Mouse (Mus musculus) kidney, adult 2 months (tissue): Measurements from ENCODE around the gene 1110059E24Rik.

ENCODE experiments used
- CTCF ChIP-seq: fragments of 200-500 bp; conservative IDR thresholded peaks from 2 replicates; pipeline ENCODE4 v1.5.1; 2011; ENCODE audit warnings: low read depth, mild to moderate bottlenecking, control low read depth, low read length, moderate library complexity, mixed read lengths; ENCODE audit not compliant: insufficient read depth, insufficient read length
- POLR2A ChIP-seq: fragments of 200-500 bp; IDR thresholded peaks from one replicate; pipeline ENCODE4 v1.6.1; 2011; ENCODE audit warnings: low read depth, low read length, control low read depth

DNA sequence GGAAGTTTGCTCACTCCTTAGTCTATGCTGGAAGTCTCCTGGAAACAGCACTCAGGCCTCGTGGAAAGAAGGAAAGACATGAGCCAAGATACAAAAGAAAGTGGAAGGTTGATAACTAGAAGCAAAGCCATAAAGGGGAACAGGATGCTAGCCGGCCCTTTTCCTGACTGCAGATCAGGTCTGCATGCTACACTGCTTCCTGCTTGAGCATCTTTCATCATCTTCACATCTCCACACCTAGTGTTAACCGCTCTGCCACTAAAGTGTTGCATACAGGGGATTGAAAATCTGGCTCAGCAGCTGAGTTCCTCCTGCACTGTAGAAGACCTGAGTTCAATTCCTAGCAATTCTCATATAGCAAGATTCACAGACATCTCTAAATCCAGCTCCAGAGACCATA lies 89.8 kb downstream of the 1110059E24Rik start:
- TF ChIP-seq POLR2A (no peak), CTCF (no peak)
